Mouse (Mus musculus) kidney, adult 8-10 months (tissue): ENCODE data around the gene Hoxd13.

Experiments
- DNase-seq, 2 experiments: peaks; one replicate each; pipeline ENCODE4 v3.0.0; 2022

Hoxd13 gene

GRCm38 (mm10) chr2:74667842-74668357, at the start of gene Hoxd13:
Hoxd13 (plus strand) TSS chr2:74668310.
- no peak for DNase-seq

GRCm38 (mm10) chr2:74619676-74620246, 48.3 kb upstream of the Hoxd13 start:
- DNase-seq: no peak

GRCm38 (mm10) chr2:74620368-74620767, 47.7 kb upstream of the Hoxd13 start:
- DNase-seq: no peak

GRCm38 (mm10) chr2:74635412-74635811, 32.7 kb upstream of the Hoxd13 start:
- no peak for DNase-seq

GRCm38 (mm10) chr2:74642431-74642830, 25.7 kb upstream of the Hoxd13 start:
- DNase-seq: no peak

- DNase-seq: no peak
Observed at GRCm38 (mm10) chr2:74645631-74646030, 22.5 kb upstream of the Hoxd13 start.

GRCm38 (mm10) chr2:74647082-74647864, 20.8 kb upstream of the Hoxd13 start:
- DNase-seq: no peak

- no peak for DNase-seq
Observed at GRCm38 (mm10) chr2:74652996-74653340, 15.1 kb upstream of the Hoxd13 start.

- no peak for DNase-seq
Observed at GRCm38 (mm10) chr2:74653781-74654535, 14.2 kb upstream of the Hoxd13 start.

- DNase-seq: no peak
Observed at GRCm38 (mm10) chr2:74654743-74655419, 13.2 kb upstream of the Hoxd13 start.

- no peak for DNase-seq
Observed at GRCm38 (mm10) chr2:74655420-74655781, 12.7 kb upstream of the Hoxd13 start.

GRCm38 (mm10) chr2:74655821-74656631, 12.1 kb upstream of the Hoxd13 start:
- no peak for DNase-seq

- no peak for DNase-seq
Observed at GRCm38 (mm10) chr2:74656632-74657021, 11.5 kb upstream of the Hoxd13 start.

- no peak for DNase-seq
Observed at GRCm38 (mm10) chr2:74657251-74658023, 10.7 kb upstream of the Hoxd13 start.

GRCm38 (mm10) chr2:74658024-74658666, 10.0 kb upstream of the Hoxd13 start:
- DNase-seq: no peak

- DNase-seq: no peak
Observed at GRCm38 (mm10) chr2:74658667-74659371, 9.3 kb upstream of the Hoxd13 start.

GRCm38 (mm10) chr2:74659507-74660005, 8.6 kb upstream of the Hoxd13 start, which contains the start of gene Evx2:
Evx2 (minus strand) TSS chr2:74659557.
- no peak for DNase-seq

GRCm38 (mm10) chr2:74660421-74661375, 7.4 kb upstream of the Hoxd13 start:
- no peak for DNase-seq

- DNase-seq: no peak
Observed at GRCm38 (mm10) chr2:74661685-74662084, 6.4 kb upstream of the Hoxd13 start.
